Mouse (Mus musculus) left cerebral cortex, adult 8-10 months (tissue): ENCODE results near the gene Camsap2. TPM values are rescaled to one million over a fixed set of nuclear protein-coding genes. Genes with fewer than 3 reads are reported as not detected.

Source experiments
- DNase-seq, 2 experiments: peaks; one replicate each; pipeline ENCODE4 v3.0.0; 2022; ENCODE audit warnings: low spot score in 2 of 2
- total RNA-seq, 4 experiments: library from RNA; stranded (reverse); gene quantifications; 2 replicates each; pipeline ENCODE4 v1.2.4; 2022

Camsap2 gene
- total RNA-seq, 4 experiments from 2014 or later = 119 to 146 (median 126) TPM

DNA sequence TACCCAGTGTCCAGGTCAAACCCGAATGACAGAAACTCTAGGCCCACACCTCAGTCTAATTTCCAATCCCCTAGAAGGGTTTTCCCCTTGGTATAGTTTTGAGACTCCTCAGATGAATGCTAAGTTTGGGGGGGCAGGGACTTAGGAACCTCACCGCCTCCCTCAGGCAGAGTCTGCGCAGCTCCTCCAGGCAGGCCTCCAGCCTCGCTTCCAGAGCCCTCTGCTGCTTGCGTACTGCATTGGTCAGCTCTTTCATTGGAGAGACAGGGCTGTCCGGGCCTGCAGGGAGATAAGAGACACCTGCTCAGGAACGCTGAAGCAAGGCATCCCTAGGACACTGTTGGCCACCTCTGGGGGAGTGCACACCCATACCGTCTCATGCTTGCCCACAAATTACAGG lies 119.3 kb downstream of the Camsap2 start:
- DNase-seq = no peak

DNA sequence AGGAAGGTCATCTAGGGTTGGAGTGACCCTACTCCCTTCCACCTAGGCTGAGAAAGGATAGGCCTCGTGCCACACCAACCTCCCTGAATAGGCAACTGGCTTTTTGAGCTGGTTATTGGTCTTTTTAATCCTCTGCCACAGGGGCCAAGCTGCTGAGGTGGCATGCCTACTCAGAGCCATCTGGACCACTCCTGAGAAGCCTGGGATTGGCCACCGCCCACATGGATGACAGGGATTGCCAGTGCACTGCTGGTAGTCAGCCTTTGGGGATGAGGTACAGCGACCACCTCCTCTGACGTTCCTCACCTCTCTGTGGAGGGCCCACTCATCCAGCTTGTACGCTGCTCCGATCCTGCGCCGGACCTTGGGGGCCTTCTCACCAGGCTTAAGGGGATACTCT lies 120.1 kb downstream of the Camsap2 start:
- DNase-seq = no peak

DNA sequence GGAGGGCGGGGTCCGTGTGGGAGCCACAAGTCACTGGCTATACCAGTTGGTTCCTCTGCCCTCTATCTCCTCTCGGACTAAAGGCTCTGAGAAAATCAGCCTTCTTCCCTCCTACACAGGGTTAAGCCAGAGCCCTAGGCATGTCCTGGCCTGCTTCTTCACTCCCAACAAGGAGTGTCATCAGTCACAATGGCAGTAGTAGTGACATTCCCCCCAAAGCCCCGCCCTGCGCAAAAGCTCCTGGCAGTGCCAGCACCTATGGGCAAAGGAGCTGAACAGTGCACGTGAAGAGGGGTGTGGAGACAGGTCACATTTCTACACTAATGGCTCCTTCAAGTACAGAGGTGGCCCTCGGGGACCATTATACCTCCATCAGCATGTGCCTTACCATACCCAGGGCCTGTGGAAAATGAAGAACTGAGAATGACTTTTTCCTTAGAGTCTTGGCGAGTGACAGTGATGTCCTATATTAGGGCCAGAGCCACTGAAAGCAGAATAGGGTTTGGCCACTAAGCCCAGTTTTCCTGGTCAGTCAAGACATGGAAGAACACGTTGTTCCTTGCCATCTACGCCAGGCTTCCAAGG lies 122.1 kb downstream of the Camsap2 start:
- no peak for DNase-seq

DNA sequence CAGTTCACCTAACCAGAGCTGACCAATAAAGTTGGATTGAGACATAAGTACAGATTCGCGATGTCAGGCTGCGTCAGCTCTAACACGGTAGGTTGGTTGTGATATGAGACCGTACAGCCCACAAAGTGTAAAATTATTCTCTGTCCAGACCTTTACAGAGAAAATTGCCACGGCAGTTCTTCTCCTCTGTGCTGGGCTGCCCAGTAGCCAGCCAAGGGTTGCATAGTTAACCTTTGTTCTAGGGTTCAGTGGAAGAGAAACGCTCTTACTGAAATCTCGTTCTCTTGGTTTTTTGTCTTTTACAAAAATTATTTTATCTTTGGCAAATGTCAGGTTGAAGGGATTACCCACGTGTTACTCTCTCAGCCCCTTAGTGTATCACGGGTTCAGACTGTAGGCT lies 123.5 kb downstream of the Camsap2 start:
- DNase-seq = no peak

DNA sequence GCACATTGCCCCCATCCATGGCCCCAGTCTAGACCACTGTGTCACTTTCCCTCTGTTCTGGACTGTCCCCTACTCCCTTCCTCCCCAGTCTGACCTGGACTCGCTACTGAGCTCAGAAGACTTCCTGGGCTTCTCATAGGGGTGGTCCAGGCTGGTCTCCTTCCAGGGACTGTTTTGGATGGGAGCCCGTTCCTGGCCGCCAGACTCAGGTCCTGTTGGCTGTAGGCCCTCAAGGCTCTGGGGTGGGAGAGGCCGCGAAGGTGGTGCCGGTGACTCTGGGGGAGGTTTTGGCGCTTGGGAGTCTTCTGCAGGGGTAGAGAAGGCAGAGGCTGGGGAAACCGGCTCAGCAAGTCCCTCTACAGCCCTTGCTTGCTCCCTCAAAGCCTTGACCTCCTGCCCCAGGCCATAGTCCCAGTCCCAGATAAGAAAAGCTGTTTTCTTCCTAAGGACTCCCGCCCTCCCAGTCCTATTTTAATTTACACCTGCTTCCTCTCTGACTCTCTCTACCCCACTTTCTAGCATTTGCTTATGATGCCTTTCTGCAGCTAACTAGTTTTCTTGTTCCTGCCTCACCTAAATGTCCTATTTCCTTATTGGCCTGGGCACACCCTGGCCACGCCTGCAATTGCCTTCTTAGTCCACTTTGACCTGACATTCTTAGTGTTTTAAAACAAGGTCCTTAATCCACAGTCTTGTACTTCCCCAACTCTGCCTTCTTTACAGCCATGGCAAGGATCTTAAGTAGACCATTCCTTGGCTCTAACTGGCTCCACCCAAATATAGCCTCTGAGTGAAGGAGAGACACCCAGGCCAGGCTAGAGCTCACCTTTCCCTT lies 125.7 kb downstream of the Camsap2 start:
- DNase-seq = no peak

Other genes with a start within 250 kb of the Camsap2 start
- gene Kif21b, start 214.7 kb downstream of the Camsap2 start, total RNA-seq = 10 to 100 TPM; 49.0 to 57.8 (median 53.5) TPM
- 1 to 10 TPM in 1 of 4 experiments, under 1 TPM in 3; 0.37 to 1.2 (median 0.56) TPM for gene Mroh3, start 133.3 kb downstream of the Camsap2 start, total RNA-seq
- 1 to 10 TPM; 1.2 to 2.7 (median 1.5) TPM for gene Inava, start 111.8 kb downstream of the Camsap2 start, total RNA-seq
- 1 to 10 TPM; 5.1 to 7.4 (median 5.8) TPM for gene Gpr25, start 85.2 kb downstream of the Camsap2 start, total RNA-seq
- gene Ddx59, start 69.2 kb upstream of the Camsap2 start, total RNA-seq = 10 to 100 TPM in 3 of 4 experiments, 1 to 10 TPM in 1; 10.0 to 14.0 (median 12.1) TPM
- under 1 TPM; 0.07 to 0.37 (median 0.19) TPM for gene Kif14, start 120.2 kb upstream of the Camsap2 start, total RNA-seq